Comparison of ENCODE assay signal across 9 mouse cellular contexts in genomic region chr4:132210325-132210724, GRCm38 (mm10). TPM values are rescaled to one million over a fixed set of nuclear protein-coding genes. Genes with fewer than 3 reads are reported as not detected.
DNase-seq lines count a peak whose midpoint lies in the region; ATAC-seq and TF ChIP-seq lines count a peak whose summit lies in the region.
"Had no signal": no experiment of that assay in that cellular context is flagged by ENCODE, and none has a peak within 500 bp of the region (broad histone marks: within the 10 kb centered on the region; RNA-seq: fewer than 3 reads in every experiment).

No protein-coding gene starts in this region.

- peaks cover 24% of the 10 kb centered on the region for H3K4me1 ChIP-seq in kidney, embryonic 15.5 days
- peaks cover 30% of the 10 kb centered on the region for H3K4me1 ChIP-seq in bone marrow macrophage, adult 2 months (ENCODE audit: control insufficient read depth, insufficient read depth, low read length)
- peaks cover 35% of the 10 kb centered on the region for H3K4me1 ChIP-seq in hindbrain, embryonic 15.5 days (replicated peaks)
- H3K4me1 ChIP-seq in midbrain, embryonic 14.5 days (ENCODE audit: control insufficient read depth, insufficient read depth, low read length): peaks cover 23% of the 10 kb centered on the region

- H3K4me2 ChIP-seq in kidney, embryonic 15.5 days: peak overlapping the region; percentile 59
- H3K4me2 ChIP-seq in hindbrain, embryonic 15.5 days: peak overlapping the region; percentile 62
- H3K4me2 ChIP-seq in midbrain, embryonic 14.5 days (ENCODE audit: low read length): peak overlapping the region; percentile 86

- no peak overlapping the region for H3K27ac ChIP-seq in kidney, embryonic 15.5 days
- H3K27ac ChIP-seq in bone marrow macrophage, adult 2 months (ENCODE audit: insufficient read depth, low read depth, low read length): no peak overlapping the region
- H3K27ac ChIP-seq in hindbrain, embryonic 15.5 days (replicated peaks): no peak overlapping the region
- H3K27ac ChIP-seq in midbrain, embryonic 14.5 days (replicated peaks; ENCODE audit: low read depth, low read length): no peak overlapping the region

- no peak for DNase-seq in kidney, postnatal 36 days
- no peak for DNase-seq in midbrain, embryonic 14.5 days
- DNase-seq in cerebellum, adult 9-10 months: no peak
- no peak for DNase-seq in adrenal gland, adult 2 months
- DNase-seq in thymus, postnatal 4 days: no peak
- DNase-seq: thymus, postnatal 25 days had no signal

- H3K27me3 ChIP-seq in kidney, embryonic 15.5 days: no peaks in the 10 kb centered on the region
- H3K27me3 ChIP-seq in hindbrain, embryonic 15.5 days: no peaks in the 10 kb centered on the region
- no peaks in the 10 kb centered on the region for H3K27me3 ChIP-seq in midbrain, embryonic 14.5 days (ENCODE audit: control insufficient read depth, insufficient read depth, low read length)

- H3K9me3 ChIP-seq in kidney, embryonic 15.5 days (replicated peaks): no peaks in the 10 kb centered on the region
- no peaks in the 10 kb centered on the region for H3K9me3 ChIP-seq in hindbrain, embryonic 15.5 days
- no peaks in the 10 kb centered on the region for H3K9me3 ChIP-seq in midbrain, embryonic 14.5 days (ENCODE audit: control insufficient read depth, low read length)

- H3K4me3 ChIP-seq in kidney, embryonic 15.5 days (replicated peaks): peak overlapping the region; percentile 99
- H3K4me3 ChIP-seq in bone marrow macrophage, adult 2 months (ENCODE audit: insufficient read depth, low read length): peak overlapping the region; percentile 99
- H3K4me3 ChIP-seq in hindbrain, embryonic 15.5 days: peak overlapping the region; percentile 76
- H3K4me3 ChIP-seq in midbrain, embryonic 14.5 days (replicated peaks; ENCODE audit: low read depth, low read length): peak overlapping the region; percentile 100

- TF ChIP-seq CTCF in bone marrow macrophage, adult 2 months (IDR thresholded peaks at IDR 0.05; ENCODE audit: low read depth, low read length): no peak

- peak overlapping the region; percentile 98 for H3K9ac ChIP-seq in kidney, embryonic 15.5 days
- peak overlapping the region; percentile 92 for H3K9ac ChIP-seq in hindbrain, embryonic 15.5 days
- H3K9ac ChIP-seq in midbrain, embryonic 14.5 days (replicated peaks; ENCODE audit: low read length): peak overlapping the region; percentile 99

- 19% methylated on average over 2 of the region's 2 CpGs for WGBS in kidney, embryonic 15.5 days
- WGBS in hindbrain, embryonic 15.5 days: 49% methylated on average over 2 of the region's 2 CpGs
- WGBS in midbrain, embryonic 14.5 days: 62% methylated on average over 2 of the region's 2 CpGs

- no peak for TF ChIP-seq POLR2A in bone marrow macrophage, adult 2 months (IDR thresholded peaks at IDR 0.05; ENCODE audit: borderline replicate concordance, low read depth, low read length)

- peaks cover 44% of the 10 kb centered on the region for H3K36me3 ChIP-seq in kidney, embryonic 15.5 days
- peaks cover 8% of the 10 kb centered on the region for H3K36me3 ChIP-seq in hindbrain, embryonic 15.5 days
- H3K36me3 ChIP-seq in midbrain, embryonic 14.5 days (ENCODE audit: control insufficient read depth, insufficient read depth, low read length): peaks cover 36% of the 10 kb centered on the region

- ATAC-seq in kidney, embryonic 15.5 days (replicated peaks; ENCODE audit: low FRiP score): no peak
- no peak for ATAC-seq in hindbrain, embryonic 15.5 days (ENCODE audit: low FRiP score, low read depth)
- ATAC-seq in midbrain, embryonic 14.5 days (ENCODE audit: low FRiP score, low TSS enrichment): no peak

RNA-seq across cellular contexts. Expression of gene Ythdf2, which starts 1.8 kb away (rescaled TPM):
- 107 and 113 TPM in 2 replicates for polyA plus RNA-seq in kidney, embryonic 15.5 days (2015; fragmentation: Nextera tagmentation; extraction: Ambion mirVana)
- polyA plus RNA-seq in bone marrow macrophage, adult 2 months (2012; ENCODE audit: insufficient read depth, insufficient read length, missing spikeins): 50.3 and 51.4 TPM in 2 replicates
- polyA plus RNA-seq in hindbrain, embryonic 15.5 days (2015; fragmentation: Nextera tagmentation; extraction: Ambion mirVana): 102 and 105 TPM in 2 replicates
- polyA plus RNA-seq in midbrain, embryonic 14.5 days (2014; fragmentation: Nextera tagmentation; extraction: Ambion mirVana): 130 and 169 TPM in 2 replicates
- total RNA-seq in adrenal gland, adult 2 months (2021): 10 to 100 TPM; 48.5 to 64.4 TPM
- polyA plus RNA-seq in adrenal gland, adult 2 months (2012; rRNA removed): 17.2 and 19.9 TPM in 2 replicates

RNA-seq across cellular contexts. Expression of gene Gmeb1, which starts 51.1 kb away (rescaled TPM):
- 40.0 and 40.1 TPM in 2 replicates for polyA plus RNA-seq in kidney, embryonic 15.5 days (2015; fragmentation: Nextera tagmentation; extraction: Ambion mirVana)
- 16.7 and 16.8 TPM in 2 replicates for polyA plus RNA-seq in bone marrow macrophage, adult 2 months (2012; ENCODE audit: insufficient read depth, insufficient read length, missing spikeins)
- 38.8 and 44.0 TPM in 2 replicates for polyA plus RNA-seq in hindbrain, embryonic 15.5 days (2015; fragmentation: Nextera tagmentation; extraction: Ambion mirVana)
- polyA plus RNA-seq in midbrain, embryonic 14.5 days (2014; fragmentation: Nextera tagmentation; extraction: Ambion mirVana): 31.6 and 46.5 TPM in 2 replicates
- 10 to 100 TPM; 16.2 to 19.5 TPM for total RNA-seq in adrenal gland, adult 2 months (2021)
- polyA plus RNA-seq in adrenal gland, adult 2 months (2012; rRNA removed): 8.5 and 12.2 TPM in 2 replicates
